Mouse (Mus musculus) ovary, adult 10 weeks (tissue): Measurements from ENCODE around the gene Nf1. TPM values are rescaled to one million over a fixed set of nuclear protein-coding genes. Genes with fewer than 3 reads are reported as not detected.

Experiments used
- polyA plus RNA-seq: library from polyadenylated mRNA; stranded (reverse); fragments of 350-450 nt; fragmentation: Illumina TruSeq; extraction: RNeasy Lipid Tissue Mini Kit (QIAGEN cat#74804); gene quantifications from one replicate; pipeline ENCODE4 v1.2.3, GENCODE M21; 2014

Nf1 gene
- polyA plus RNA-seq = 51.3 TPM

DNA sequence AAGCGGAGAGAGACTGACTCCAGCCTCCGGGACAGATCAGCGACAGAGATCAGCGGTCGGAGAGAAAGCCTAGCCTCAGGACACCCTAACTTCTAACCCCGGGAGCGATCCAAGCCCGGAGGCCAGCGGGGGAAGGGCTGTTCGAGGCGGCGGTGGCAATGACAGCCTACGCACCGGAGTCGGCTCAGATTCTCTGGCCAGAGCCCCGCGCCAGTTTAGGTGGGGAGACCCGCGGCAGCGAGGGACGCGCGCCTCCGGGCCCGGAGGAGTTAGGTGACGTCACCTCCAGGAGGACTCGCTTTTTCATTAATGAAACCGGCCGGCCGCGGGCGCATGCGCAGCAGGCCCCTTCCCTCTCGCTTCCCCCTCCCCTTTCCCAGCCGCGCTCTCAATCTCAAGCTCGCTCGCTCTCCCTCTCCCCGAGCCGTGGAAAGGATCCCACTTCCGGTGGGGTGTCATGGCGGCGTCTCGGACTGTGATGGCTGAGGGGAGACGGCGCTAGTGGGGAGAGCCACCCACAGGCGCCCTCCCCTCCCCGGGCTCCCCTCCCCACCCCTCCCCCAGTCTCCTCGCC, at the start of gene Nf1:
Gene Nf1 (plus strand): TSS at position 460 of the 574 bp plus-strand sequence.

DNA sequence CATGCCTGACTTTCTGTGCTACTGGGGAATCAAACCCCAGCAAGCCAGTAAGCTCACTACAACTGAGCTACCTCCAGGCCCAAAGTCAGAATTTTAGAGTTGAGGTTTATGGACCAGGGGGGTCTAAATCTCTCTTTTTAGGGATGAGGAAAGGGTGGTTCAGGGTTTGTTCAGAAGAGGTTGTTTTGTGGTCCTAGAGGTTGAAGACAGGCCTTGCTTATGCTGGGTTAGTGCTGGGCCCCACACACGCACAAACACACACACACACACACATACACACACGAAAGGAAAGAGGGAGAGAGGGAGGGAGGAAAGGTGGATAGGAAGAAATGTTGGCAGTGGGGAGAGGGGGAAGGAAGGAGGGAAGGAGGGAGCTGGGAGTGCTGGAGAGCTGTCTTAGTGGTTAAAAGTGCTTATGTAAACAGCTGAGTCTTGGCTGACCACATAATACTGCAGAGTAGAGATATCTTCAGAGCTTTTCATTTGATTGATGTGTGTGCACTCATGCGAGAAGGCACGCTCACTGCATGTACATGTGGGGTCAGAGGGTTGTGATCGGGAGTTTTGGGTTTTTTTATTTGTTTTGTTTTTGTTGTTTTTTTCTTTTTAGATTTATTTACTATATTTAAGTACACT, 42.5 kb upstream of the Nf1 start, which contains the start of gene Gm9964:
Gene Gm9964 (minus strand): TSS at position 51 of the 636 bp plus-strand sequence.

DNA sequence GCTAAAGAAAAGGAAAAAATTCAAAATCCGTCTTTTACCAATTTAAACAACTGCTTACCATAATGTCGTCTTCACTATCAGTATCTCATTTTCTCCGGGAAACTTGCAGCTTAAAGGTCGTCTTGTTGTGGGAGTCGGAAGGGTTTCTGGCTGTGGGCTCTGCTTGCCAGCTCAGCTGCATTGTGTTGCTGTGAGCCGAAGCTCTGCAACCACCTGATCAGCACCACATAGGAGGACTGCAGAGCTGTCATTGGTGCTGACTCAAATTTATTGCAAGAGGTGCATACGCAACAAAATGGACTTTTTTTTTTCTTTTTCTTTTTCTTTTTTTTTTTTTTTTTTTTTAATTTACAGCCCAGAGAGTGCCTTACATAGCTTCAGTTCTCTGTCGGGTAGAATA, 164.4 kb downstream of the Nf1 start, which contains the start of gene Omg:
Gene Omg (minus strand): TSS at position 240 of the 400 bp plus-strand sequence.

DNA sequence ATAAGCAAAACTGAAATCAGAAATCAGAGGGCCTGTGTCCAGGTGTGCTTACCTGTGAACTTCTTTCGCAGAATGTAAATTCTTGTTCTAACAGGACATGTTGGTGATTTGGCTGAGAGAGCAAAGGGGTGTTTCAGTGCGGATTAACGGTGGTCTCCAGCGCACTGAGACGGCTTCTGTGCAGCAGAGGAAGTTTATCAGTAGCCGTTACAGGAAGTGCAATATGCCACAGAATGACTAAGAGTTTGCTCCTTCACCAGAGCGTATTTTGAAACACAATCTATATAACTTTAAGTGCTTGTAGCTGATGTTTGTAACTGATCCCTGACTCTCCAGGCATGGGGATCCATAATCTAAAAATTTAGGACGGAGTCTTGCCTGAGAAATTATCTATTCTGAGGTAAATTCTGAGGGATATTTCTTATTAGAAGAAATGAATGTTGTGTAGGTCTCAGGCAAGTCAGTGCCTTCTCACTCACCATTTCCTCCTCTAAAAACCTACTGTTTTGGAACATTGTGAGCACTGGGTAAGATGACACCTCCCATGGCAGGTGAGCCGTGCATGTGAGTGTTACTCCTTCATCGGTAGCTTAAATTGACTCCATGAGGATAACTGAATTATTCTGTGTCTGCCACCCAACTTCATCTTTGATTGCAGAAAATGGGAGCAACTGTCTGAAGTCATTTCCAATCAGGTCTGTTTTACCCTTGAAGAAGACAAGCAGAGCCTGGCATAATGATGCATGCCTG, 184.2 kb downstream of the Nf1 start, which contains the start of gene Evi2b:
Gene Evi2b (minus strand): TSS at position 203 of the 750 bp plus-strand sequence.

DNA sequence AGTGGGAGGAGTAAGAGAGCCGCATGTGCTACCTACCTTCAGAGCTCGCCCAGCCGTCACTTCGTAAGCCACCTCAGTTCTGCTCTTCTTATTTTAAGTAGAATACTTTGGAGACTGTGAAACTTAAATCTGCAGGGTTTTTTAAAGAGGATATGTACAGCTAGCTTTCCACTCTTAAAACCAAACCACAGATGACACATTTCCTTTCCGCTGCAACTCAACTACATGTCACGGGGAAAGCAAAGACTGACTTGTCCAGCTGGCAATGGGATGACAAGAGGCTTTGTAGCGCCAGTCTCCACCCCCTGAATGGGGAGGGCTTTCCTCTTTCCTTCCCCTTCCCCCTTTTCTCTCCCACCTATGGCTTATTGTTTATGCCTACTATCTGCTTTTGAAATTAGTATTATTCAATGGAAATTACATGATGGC, 190.9 kb downstream of the Nf1 start, which contains the start of the genes Evi2 and Evi2a:
Gene Evi2 (minus strand): TSS at position 257 of the 429 bp plus-strand sequence.
Gene Evi2a (minus strand): TSS at position 277 of the 429 bp plus-strand sequence.

DNA sequence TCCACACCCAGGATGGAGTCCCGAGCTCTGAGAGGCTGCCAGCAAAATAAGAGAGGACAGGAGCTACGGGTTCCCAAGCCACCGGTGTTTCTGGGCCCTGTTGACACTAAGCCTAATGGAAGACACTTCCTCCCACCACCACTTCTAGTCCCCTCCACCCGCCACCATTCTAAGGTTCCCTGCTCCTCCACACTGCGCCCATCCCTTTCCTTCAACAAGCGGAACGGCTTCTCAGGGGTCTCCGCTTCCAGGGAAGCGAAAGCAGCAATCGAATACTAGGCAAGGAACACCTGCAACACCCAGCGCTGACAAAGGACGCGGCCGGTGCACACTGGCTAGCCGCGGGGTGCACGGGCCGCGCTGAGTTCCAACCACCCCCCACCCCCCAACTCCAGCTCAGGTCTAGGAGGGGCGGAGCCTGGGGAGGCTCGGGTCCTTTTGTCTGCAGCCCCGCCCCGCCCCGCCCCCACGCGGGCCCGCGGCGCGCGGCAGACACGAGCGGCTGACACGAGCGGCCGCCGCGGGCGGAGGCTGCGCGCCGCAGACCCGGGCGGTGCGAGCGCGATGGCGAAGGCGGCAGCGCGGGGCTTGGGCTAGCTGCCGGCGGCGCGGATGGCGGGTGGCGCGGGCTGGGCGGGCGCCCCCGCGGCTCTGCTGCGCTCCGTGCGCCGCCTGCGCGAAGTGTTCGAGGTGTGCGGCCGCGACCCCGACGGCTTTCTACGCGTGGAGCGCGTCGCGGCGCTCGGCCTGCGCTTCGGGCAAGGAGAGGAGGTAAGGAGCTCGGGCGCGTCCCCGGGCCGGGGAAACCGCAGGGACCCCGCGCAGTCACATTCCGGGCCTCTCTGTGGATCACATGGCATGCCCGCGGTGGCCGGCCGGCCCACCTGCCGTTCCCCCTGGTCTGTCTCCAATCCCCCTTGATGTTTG, 251.4 kb downstream of the Nf1 start, which contains the start of gene Rab11fip4:
Gene Rab11fip4 (plus strand): TSS at position 549 of the 927 bp plus-strand sequence.

Other genes starting within 250 kb of the Nf1 start
- gene Ksr1, start 193.3 kb upstream of the Nf1 start, polyA plus RNA-seq = 1.5 TPM
- gene Wsb1, start 85.0 kb upstream of the Nf1 start, polyA plus RNA-seq = 153 TPM
- not detected for gene Gm9964, start 42.8 kb upstream of the Nf1 start, polyA plus RNA-seq
- gene Omg, start 164.4 kb downstream of the Nf1 start, polyA plus RNA-seq = 1.1 TPM
- 13.2 TPM for gene Evi2b, start 184.1 kb downstream of the Nf1 start, polyA plus RNA-seq
- 0.63 TPM for gene Evi2, start 190.9 kb downstream of the Nf1 start, polyA plus RNA-seq
- 13.1 TPM for gene Evi2a, start 190.9 kb downstream of the Nf1 start, polyA plus RNA-seq